Mouse (Mus musculus) MN1 (cell line): Measurements from ENCODE around the gene Ngef.
"Not testable (repeated sequence)": the region's sequence is repeated elsewhere in the genome, so short reads cannot be mapped to it uniquely, and the experiment has no call there.

Experiments used
- DNase-seq: peaks from one replicate; pipeline ENCODE4 v3.0.0-alpha.2; 2016; ENCODE audit warnings: low spot score

Ngef gene

GRCm38 (mm10) chr1:87471914-87472313, 101.8 kb downstream of the Ngef start:
- DNase-seq = no peak

- DNase-seq = not testable (repeated sequence)
These were observed 103.7 kb downstream of the Ngef start, which contains the start of gene Snorc for GRCm38 (mm10) chr1:87469971-87470370. Gene Snorc (plus strand): TSS chr1:87470271.

- no peak for DNase-seq
These were observed 105.3 kb downstream of the Ngef start for GRCm38 (mm10) chr1:87468321-87468720.

- no peak for DNase-seq
These were observed 106.2 kb downstream of the Ngef start for GRCm38 (mm10) chr1:87467469-87467868.

- DNase-seq = not testable (repeated sequence)
These were observed 113.8 kb downstream of the Ngef start for GRCm38 (mm10) chr1:87459856-87460255.

- no peak for DNase-seq
These were observed 115.6 kb downstream of the Ngef start for GRCm38 (mm10) chr1:87458045-87458444.

GRCm38 (mm10) chr1:87456425-87456824, 117.2 kb downstream of the Ngef start:
- DNase-seq = no peak

- DNase-seq = no peak
These were observed 124.2 kb downstream of the Ngef start for GRCm38 (mm10) chr1:87449432-87449831.

- DNase-seq = peak; percentile 56
These were observed 126.2 kb downstream of the Ngef start for GRCm38 (mm10) chr1:87447183-87448104.

- DNase-seq = no peak
These were observed 137.1 kb downstream of the Ngef start for GRCm38 (mm10) chr1:87436583-87436982.

GRCm38 (mm10) chr1:87435125-87435524, 138.5 kb downstream of the Ngef start:
- DNase-seq = no peak
